Mouse (Mus musculus): Measurements from ENCODE around the gene Stx6. TPM values are rescaled to one million over a fixed set of nuclear protein-coding genes. Genes with fewer than 3 reads are reported as not detected.
"Not testable (repeated sequence)": the region's sequence is repeated elsewhere in the genome, so short reads cannot be mapped to it uniquely, and the experiment has no call there.

Gene Stx6
- polyA plus RNA-seq, 1 experiment: 20.4 TPM

DNA sequence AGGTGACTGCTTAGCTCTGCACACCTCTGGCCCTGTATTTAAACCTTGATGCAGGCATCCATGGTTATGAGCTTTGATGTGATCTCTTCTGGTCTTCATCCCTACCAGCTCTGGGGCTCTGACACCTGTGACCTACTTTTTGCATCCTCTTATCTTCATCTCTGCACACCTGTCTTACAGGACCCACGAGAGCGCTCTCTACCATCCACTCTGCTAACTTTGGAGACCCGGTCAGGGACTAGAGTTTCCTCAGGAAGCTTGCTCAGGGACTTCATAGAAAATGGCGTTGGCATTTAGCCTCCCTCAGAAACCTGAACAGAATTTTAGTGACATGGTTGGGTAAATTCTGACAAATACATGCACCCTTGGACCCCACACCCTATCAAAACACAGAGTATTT is 4.6 kb upstream of the Stx6 start:
- 59% methylated on average over 4 of the region's 4 CpGs for WGBS

DNA sequence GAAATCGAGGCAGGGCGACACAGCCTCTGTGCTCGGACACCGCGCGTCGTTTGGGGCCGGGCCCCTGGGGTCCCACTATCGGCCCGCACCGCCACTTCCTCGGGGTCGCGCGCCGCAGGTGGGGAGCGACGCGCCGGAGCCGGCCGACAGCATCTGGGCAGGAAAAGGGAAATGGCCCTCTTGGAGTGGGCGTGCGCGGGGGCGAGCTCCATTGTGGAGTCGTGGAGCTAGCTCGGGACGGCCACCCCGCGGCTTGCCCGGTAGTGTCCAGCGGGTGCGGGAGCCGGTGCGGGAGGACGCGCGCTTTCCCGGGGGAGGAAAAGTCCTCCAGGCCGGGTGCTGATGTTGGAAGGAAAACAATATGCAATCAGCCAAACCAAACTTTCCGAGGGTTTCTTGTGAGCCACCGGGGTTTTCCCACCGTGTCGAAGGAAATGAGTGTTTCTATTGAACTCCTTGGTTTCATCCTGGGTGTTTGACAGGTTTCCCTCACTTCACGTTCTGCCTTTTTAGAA is 512 bp downstream of the Stx6 start:
- whole genome bisulfite sequencing: under 1% methylated on average over 46 of the region's 46 CpGs
- no peak for DNase-seq (ENCODE audit: low read depth, low spot score)

More for the DNA sequence above, 4.6 kb upstream of the Stx6 start:
- DNase-seq (ENCODE audit: low read depth, low spot score): no peak

DNA sequence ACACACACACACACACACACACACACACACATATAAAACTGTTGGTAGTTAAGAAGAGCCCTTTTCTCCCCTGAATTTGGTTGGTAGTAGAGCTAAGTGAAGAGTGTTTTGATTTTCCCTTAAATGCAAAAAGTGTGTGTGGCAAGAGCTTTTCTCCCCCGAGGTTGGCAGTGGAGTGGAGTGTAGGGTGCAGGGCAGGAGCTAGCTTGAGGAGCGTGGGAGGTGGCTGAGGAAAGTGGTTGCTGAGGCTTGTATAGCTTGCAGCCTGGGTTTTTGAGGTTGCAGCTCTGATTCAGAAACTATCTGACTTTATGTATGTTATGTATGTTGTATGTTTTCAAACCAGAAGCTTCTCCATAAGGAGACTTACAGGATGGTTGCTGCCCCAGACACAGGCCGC is 8.9 kb downstream of the Stx6 start:
- DNase-seq (ENCODE audit: low read depth, low spot score): no peak
- 80% methylated on average over 3 of the region's 3 CpGs for WGBS

DNA sequence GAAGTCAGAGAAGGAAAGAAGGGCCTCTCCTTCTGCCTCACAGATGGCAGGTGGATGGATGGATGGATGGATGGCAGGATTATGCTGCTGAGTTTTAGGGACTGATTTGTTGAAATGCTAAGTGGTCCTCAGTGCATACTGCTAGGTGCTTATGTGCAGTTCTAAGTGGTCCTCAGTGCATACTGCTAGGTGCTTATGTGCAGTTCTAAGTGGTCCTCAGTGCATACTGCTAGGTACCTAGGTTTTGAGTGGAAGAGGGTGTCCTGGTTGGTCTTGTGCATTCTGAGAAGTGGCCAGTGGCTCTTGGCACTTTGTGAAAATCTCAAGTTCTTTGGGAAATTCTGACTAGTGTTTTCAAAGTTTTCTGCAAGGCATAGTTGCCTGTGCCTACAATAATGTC is 11.4 kb downstream of the Stx6 start:
- no peak for DNase-seq (ENCODE audit: low read depth, low spot score)

DNA sequence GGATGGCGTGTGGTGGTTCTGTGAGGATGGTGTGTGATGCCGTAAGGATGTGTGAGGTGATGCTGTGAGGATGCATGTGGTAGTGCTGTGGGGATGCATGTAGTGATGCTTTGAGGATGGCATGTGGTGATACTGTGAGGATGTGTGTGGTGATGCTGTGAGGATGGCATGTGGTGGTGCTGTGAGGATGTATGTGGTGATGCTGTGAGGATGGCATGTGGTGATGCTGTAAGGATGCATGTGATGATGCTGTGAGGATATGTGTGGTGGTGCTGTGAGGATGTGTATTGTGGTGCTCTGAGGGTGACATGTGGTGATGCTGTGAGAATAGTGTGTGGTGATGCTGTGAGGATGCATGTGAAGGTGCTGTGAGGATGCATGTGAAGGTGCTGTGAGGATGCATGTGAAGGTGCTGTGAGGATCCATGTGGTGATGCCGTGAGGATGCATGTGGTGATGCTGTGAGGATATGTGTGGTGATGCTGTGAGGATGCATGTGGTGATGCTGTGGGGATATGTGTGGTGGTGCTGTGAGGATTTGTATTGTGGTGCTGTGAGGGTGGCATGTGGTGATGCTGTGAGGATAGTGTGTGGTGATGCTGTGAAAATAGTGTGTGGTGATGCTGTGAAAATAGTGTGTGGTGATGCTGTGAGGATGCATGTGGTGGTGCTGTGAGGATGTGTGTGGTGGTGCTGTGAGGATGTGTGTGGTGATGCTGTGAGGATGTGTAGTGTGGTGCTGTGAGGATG is 14.6 kb downstream of the Stx6 start:
- 91% methylated on average over 3 of the region's 3 CpGs for WGBS
- no peak for DNase-seq (ENCODE audit: low read depth, low spot score)

DNA sequence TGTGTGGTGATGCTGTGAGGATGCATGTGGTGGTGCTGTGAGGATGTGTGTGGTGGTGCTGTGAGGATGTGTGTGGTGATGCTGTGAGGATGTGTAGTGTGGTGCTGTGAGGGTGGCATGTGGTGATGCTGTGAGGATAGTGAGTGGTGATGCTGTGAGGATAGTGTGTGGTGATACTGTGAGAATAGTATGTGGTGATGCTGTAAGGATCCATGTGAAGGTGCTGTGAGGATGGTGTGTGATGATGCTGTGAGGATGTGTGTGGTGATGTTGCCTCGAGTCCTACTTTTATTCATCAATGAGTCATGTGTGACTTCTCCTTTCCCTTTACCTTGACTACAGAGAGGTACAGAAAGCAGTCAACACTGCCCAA is 15.1 kb downstream of the Stx6 start:
- 70% methylated on average over 1 of the region's 1 CpGs for WGBS

DNA sequence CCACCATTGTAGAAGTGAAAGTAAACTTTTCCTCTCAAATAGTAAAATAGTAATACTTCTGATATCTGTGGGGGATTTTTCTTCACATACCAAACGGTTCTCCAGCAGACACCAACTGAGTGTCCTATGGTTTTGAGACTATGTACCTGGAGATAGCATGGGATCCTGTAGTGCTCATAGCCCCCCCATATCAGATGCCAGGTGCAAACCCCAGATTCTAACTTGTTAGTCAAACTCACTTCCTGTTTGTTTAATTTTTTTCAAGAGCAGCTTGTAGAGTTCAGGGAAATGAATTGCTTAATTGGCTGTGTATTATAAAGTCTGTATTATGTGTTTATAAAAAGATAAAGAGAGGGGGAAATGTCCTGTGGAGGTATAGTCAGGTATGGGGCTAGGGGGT is 15.9 kb downstream of the Stx6 start:
- DNase-seq (ENCODE audit: low read depth, low spot score): no peak
- WGBS: 65% methylated on average over 1 of the region's 1 CpGs

More for the DNA sequence above, 15.1 kb downstream of the Stx6 start:
- DNase-seq (ENCODE audit: low read depth, low spot score): not testable (repeated sequence)

DNA sequence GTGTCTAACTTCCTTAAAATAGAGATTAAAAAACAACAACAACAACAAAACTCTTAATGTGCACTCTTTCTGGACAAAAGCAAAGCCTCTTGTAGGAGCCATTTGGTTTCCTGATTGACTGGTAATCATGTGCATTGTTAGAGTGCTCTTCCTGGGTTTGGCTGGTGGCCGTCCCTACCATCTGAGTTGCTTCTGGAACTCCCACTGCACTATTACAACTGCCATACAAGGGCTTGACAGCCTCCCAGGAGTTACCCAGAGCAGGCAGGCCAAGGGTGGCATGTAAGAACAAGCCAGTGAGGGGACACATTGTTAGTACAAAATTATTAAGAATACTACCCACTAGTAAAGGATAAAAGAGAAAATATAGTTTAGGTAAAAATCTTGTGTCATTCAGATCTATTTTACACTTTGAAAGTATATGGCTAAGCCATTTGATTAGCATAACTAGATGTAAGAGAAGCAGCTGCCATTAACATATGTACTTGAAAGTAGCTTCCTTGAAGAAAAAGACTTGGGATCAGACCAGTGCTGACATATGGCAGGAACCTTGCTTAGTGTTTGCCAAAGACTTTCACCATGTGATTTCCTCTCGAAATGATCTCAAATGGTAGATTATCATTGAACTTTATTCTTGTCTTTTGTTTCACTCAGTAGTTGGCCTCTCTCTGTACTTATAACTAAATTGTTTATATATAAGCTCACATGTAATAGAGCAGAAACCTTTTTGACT is 19.8 kb downstream of the Stx6 start:
- 87% methylated on average over 2 of the region's 2 CpGs for WGBS

DNA sequence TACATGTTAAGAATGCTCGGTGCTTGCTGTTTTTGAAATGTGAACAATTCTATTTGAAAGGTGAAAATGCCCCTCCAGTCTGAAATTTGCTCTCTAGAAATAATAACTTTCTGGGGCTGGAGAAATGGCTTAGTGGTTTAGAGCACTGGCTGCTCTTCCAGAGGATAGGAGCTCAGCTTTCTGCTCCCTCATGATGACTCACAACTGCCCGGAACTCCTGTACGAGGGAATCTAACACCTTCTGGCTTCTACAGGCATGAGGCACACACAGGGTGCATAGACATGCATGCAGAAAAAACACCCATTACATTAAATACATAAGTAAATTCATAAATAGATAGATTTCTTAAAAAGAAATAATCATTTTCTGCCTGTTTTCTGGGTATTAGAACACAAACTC is 25.7 kb downstream of the Stx6 start:
- WGBS: 82% methylated on average over 3 of the region's 3 CpGs
- DNase-seq (ENCODE audit: low read depth, low spot score): no peak

More for the DNA sequence above, 19.8 kb downstream of the Stx6 start:
- DNase-seq (ENCODE audit: low read depth, low spot score): no peak

DNA sequence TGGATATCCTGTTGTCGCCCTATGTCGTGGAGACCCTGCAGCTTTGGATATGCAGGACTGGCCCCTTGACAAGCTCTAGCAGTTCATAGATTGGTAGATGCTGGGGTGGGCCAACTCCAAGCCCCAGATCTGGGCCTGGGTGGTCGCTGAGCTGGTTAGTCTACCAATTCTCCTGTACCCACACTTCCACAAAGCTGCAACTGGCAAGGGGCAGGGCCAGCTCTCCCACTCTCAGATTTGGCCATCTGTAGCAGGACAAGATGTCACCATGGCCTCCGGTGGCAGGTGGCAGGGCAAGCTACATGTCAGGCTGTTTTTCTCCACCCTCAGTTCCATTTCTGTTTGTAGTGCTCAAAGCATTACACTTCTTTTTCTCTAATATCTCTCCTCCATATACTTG is 30.1 kb downstream of the Stx6 start:
- no peak for DNase-seq (ENCODE audit: low read depth, low spot score)
- WGBS: 97% methylated on average over 4 of the region's 4 CpGs

DNA sequence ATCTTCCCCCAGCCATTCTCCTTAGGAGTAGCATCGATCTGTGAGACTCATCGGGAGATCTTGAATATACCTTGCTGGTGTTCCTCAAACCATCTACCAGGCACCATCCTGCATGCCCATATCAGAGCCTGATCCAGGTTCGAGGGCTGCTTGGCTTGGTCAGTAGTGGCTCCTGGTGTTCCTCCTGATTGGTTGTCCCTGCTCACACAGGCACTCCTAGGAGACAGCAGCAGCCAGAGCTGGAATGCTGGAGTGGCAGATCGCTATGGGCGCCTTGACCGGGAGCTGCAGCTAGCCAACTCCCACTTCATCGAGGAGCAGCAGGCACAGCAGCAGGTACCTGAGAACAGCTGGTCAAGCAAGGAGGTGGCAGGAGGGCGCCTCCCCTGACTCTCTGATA is 32.7 kb downstream of the Stx6 start:
- DNase-seq (ENCODE audit: low read depth, low spot score): no peak

DNA sequence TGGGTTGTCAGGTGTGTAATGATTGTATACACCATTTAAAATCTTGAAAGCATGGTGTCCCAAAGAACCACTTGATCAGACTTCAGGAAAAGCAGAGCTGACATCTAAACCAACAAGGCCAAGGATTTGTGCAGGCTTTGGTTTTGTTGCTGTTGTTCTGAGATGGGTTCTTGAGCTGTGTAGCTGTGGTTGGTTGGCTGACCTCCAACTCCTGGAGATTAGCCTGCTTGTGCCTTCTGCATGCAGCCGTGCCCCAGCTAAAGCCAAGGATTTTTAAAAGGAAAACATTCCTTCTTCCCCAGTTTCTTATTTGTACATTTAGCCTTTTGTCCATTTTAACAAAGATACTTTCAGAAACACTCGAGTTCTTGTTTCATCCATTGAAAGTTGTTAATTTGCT is 33.2 kb downstream of the Stx6 start:
- 44% methylated on average over 2 of the region's 2 CpGs for WGBS
- DNase-seq (ENCODE audit: low read depth, low spot score): no peak

More for the DNA sequence above, 32.7 kb downstream of the Stx6 start:
- WGBS: 80% methylated on average over 8 of the region's 8 CpGs

DNA sequence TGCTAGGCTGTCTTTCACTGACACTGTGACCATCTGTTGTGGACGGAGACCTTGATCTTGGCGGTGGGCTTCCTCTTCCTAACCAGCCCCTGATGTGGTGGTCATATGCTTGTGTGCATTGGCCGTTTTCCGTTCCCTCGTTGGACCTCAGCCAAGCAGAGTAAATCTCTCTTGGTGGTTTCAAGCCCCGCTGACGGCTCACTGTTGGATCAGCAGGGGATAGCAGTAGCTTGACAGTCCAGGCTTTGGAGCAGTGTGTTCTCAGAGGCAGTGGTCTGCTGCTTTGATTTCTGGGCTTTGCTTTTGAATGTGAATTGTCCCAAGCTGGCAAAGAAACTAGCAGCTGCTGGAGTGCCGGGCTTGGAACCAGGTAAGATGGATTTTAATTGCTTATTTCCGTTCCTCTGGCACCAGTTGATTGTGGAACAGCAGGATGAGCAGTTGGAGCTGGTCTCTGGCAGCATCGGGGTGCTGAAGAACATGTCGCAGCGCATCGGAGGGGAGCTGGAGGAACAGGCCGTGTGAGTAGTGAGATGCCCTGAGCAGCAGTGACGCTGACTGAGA is 34.4 kb downstream of the Stx6 start:
- DNase-seq (ENCODE audit: low read depth, low spot score): no peak
- 57% methylated on average over 15 of the region's 15 CpGs for WGBS

DNA sequence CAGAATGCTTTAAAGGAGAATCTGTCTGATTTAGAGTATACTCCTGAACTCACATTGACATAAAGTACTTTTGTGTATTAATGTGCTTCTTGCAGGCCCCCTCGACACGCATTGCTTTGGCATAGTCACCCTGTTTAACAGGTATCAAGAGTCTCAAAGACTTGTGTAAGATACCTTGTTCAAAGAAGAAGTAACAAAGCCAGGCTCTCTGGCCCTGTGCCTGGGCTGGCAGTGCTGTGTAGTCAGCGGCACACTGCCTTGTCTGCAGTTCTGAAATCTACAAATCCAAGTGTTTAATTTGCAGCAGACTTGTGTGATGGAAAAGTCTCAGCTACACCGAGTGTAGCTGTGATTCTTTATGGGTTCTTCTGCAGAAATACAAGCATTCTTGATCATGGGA is 38.2 kb downstream of the Stx6 start:
- DNase-seq (ENCODE audit: low read depth, low spot score): no peak
- 89% methylated on average over 4 of the region's 4 CpGs for WGBS

DNA sequence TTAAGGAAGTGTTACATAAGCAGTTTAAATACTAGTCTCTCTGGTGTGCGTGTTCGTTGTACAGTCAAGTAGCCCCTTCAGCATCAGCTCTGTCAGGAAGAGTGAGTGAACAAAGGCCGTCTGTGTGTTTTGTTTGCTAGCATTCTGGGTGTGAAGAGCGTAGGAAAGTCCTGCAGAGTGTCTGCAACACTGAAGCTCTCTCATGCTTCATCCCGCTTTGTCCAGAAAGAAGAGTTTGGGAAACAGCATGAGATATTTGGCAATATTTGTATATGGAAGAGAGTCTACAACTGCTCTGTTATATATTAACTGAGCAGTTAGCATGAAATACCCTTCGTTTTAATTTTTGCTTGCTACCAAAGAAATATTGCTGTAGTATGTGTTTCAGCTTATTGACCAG is 41.0 kb downstream of the Stx6 start:
- WGBS: 40% methylated on average over 6 of the region's 6 CpGs
- DNase-seq (ENCODE audit: low read depth, low spot score): no peak

DNA sequence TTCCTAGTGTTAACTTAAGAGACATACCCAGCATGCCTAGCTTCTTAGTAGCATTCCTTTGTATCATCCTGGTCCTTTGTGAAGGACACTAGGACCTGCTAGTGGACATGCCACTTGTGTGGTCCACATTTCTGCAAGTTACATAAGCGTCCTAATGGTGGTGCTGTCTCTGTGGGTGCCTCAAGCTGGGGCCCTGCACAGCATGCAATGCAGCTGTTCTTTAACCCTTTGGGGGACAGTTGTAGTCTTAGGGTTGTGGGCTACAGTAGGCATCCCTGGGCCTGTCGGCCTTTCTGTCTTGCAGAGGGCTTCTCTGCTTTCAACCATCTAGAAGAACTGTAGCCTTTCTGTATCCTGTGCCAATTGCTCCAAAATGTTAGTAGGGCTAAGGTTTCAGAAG is 42.5 kb downstream of the Stx6 start:
- 32% methylated on average over 2 of the region's 2 CpGs for WGBS
- no peak for DNase-seq (ENCODE audit: low read depth, low spot score)

DNA sequence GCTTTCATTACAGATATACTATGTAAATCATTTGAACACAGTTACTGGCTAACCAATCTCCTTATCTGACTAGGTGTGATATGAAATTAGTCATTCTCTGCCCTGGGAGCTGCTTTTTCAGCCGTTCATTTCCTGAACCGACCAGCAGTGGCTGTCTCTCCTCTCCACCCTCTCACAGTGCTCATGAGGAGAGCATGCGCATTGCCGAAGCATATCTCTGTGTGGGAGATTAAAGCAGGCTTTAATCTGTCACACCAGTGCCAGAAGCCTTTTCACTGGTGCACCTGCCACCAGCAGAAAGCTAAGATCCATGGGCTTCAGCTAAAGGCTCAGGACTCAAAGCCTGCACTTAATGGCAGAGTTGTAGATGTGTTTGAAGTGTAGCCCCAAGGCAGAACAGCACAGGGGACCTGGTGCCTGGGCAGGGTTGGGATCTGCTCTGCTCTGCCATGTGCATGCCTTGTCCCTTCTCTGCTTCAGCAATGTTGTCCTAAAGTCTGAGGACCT is 42.9 kb downstream of the Stx6 start:
- peak; percentile 56 for DNase-seq (ENCODE audit: low read depth, low spot score)
- 19% methylated on average over 4 of the region's 4 CpGs for WGBS

DNA sequence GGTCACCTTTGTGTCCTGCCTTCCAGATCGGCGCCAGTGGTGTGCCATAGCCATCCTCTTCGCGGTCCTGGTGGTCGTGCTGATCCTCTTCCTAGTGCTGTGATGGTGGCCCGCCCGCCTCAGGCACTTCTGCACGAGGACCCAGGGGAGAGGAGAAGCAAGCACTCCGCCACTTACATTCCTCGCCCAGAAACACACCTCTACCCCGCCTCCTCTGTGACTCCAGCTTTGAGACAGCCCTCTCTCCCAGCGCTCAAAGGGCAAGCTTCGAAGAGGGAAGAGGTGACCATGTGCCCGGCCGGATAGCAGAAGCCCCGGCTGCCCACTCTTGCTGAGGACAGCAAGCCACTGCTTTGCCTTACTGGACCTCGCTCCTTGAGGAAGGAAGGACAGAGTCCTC is 43.4 kb downstream of the Stx6 start:
- DNase-seq (ENCODE audit: low read depth, low spot score): no peak
- 45% methylated on average over 17 of the region's 17 CpGs for WGBS

DNA sequence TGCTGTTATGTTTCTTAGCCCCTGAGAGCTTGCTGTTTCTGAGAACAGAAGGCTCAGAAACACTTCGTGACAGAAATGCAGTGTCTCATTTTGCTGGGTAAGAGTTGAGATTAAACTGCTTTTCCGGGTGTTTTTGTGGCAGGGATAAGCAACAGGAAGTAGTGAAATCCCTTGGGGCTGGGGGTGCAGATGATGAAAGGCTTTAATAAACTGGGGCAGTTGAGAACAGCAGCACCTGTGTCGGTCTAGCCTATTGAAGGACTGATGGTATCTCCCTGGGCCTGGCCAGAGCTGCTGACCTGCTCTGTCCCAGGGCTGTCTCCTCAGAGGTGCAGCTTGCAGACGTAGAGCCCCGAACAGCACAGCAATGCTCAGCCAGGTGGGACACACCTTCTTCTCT is 44.0 kb downstream of the Stx6 start:
- WGBS: 49% methylated on average over 5 of the region's 5 CpGs
- DNase-seq (ENCODE audit: low read depth, low spot score): no peak

DNA sequence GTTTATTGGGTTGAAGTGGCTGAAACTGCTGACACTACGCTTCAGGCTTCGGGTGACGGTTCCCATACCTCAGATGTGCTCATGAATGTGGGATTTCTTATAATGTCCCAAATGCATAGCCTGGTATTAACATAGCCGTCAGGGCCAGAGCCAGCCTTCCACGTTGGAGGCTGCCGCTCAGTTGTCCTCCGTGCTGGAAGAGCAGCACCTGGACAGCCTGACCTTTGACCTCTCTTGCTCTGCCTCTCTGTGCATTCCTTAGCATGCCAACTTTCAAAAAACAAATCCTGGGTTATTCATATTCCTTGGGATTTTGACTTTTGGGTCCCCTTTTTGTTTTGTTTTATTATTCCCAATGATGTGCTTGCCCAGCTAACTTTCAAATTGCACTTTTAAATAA is 44.6 kb downstream of the Stx6 start:
- DNase-seq (ENCODE audit: low read depth, low spot score): no peak
- 69% methylated on average over 7 of the region's 7 CpGs for WGBS

DNA sequence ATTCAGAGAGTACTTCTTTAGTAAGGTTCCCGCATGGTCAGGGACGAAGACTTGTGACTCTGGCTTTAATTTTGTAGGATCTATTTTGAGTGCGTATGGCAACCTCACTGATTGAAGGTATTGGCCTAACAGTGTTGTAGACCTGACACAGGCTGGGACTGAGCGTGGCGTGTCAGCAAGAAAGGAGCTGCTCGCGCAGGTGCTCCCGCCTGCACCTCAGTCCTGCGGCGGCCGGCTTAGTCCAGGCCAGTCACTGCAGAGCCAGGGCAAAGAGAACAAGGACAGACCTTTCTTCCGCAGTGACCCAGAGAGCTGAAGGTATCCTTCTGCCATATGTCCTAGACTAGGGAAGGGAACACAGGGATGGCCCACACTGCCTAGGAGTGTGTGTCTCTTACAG is 45.4 kb downstream of the Stx6 start:
- no peak for DNase-seq (ENCODE audit: low read depth, low spot score)
- WGBS: 98% methylated on average over 12 of the region's 12 CpGs

Data from large intestine, adult 2 months (tissue).